Mouse (Mus musculus) intestine, embryonic 15.5 days (tissue): ENCODE data around the gene Nop53. TPM values are rescaled to one million over a fixed set of nuclear protein-coding genes. Genes with fewer than 3 reads are reported as not detected.
A peak's percentile ranks its signal among the peaks of the same experiment; 100 is the strongest.

ENCODE experiments used
- ATAC-seq: fragments of 200-750 bp; cut with Nextera tagmentation; 2 replicates; pipeline ENCODE4 v1.8.0; 2017; ENCODE audit warnings: moderate TSS enrichment, moderate library complexity
- H3K27ac ChIP-seq: fragments of 300-500 bp; sonication (generic); 2 replicates; pipeline ENCODE4 v1.5.1; 2015; ENCODE audit warnings: mild to moderate bottlenecking, inconsistent platforms
- H3K27me3 ChIP-seq: fragments of 300-500 bp; sonication (generic); replicated peaks from 2 replicates; pipeline ENCODE4 v1.6.1; 2015; ENCODE audit warnings: inconsistent platforms
- H3K36me3 ChIP-seq: fragments of 300-500 bp; sonication (generic); 2 replicates; pipeline ENCODE4 v1.6.1; 2015; ENCODE audit warnings: inconsistent platforms
- H3K4me1 ChIP-seq: fragments of 300-500 bp; sonication (generic); replicated peaks from 2 replicates; pipeline ENCODE4 v1.6.1; 2015; ENCODE audit warnings: inconsistent platforms
- H3K4me2 ChIP-seq: fragments of 300-500 bp; sonication (generic); replicated peaks from 2 replicates; pipeline ENCODE4 v1.6.1; 2015; ENCODE audit warnings: mild to moderate bottlenecking, inconsistent platforms
- H3K4me3 ChIP-seq: fragments of 300-500 bp; sonication (generic); replicated peaks from 2 replicates; pipeline ENCODE4 v1.5.1; 2015; ENCODE audit warnings: inconsistent platforms
- H3K9ac ChIP-seq: fragments of 300-500 bp; sonication (generic); 2 replicates; pipeline ENCODE4 v1.6.1; 2015; ENCODE audit warnings: inconsistent platforms
- H3K9me3 ChIP-seq: fragments of 300-500 bp; sonication (generic); 2 replicates; pipeline ENCODE4 v1.6.1; 2016; ENCODE audit warnings: inconsistent platforms
- WGBS: fragments of 180-500 bp; shearing (Covaris S2); methylation state at CpG from one replicate; pipeline ENCODE4 v1.1.7; 2015; 5-methylcytosine and 5-hydroxymethylcytosine counted together
- polyA plus RNA-seq: library from polyadenylated mRNA; unstranded; fragments of >200 nt; fragmentation: Nextera tagmentation; extraction: Ambion mirVana; gene quantifications from 2 replicates; pipeline ENCODE4 v1.2.1, GENCODE M21; 2015

The Nop53 gene
- polyA plus RNA-seq, 1 experiment from 2014 or later = 174 TPM

GRCm38 (mm10) chr7:15969674-15970073 is 23.8 kb upstream of the Nop53 start:
- Histone ChIP-seq H3K9me3 (no peaks in the 10 kb centered on the region), H3K4me1 (0 out of 2 replicates have a peak, but pooled peaks cover 12% of the 10 kb centered on the region), H3K27me3 (no peaks in the 10 kb centered on the region), H3K9ac (no peak overlapping the region), H3K4me3 (no peak overlapping the region), H3K4me2 (no peak overlapping the region), H3K27ac (no peak overlapping the region), H3K36me3 (peaks cover 19% of the 10 kb centered on the region)
- ATAC-seq = no peak
- WGBS = 82% methylated on average over 3 of the region's 3 CpGs

GRCm38 (mm10) chr7:15968322-15968721 is 22.4 kb upstream of the Nop53 start:
- 90% methylated on average over 8 of the region's 8 CpGs for WGBS
- Histone ChIP-seq H3K9me3 (no peaks in the 10 kb centered on the region), H3K4me1 (peaks cover 24% of the 10 kb centered on the region), H3K4me3 (no peak overlapping the region), H3K36me3 (peaks cover 19% of the 10 kb centered on the region), H3K9ac (no peak overlapping the region), H3K4me2 (no peak overlapping the region), H3K27me3 (no peaks in the 10 kb centered on the region), H3K27ac (no peak overlapping the region)
- no peak for ATAC-seq

GRCm38 (mm10) chr7:15967312-15967711 is 21.4 kb upstream of the Nop53 start, which contains the start of gene Ehd2:
Gene Ehd2 (minus strand): TSS chr7:15967567.
- Histone ChIP-seq H3K27me3 (no peaks in the 10 kb centered on the region), H3K4me3 (peak within 1 kb of the TSS; percentile 52), H3K36me3 (peaks cover 11% of the 10 kb centered on the region), H3K27ac (no peak within 1 kb of the TSS), H3K9me3 (no peaks in the 10 kb centered on the region), H3K4me1 (peaks cover 34% of the 10 kb centered on the region), H3K4me2 (peak within 1 kb of the TSS; percentile 66), H3K9ac (peak within 1 kb of the TSS; percentile 60)
- ATAC-seq = peak; percentile 86
- under 1% methylated on average over 21 of the region's 22 CpGs for WGBS

- Histone ChIP-seq H3K4me1 (peaks cover 42% of the 10 kb centered on the region), H3K27ac (no peak overlapping the region), H3K9me3 (no peaks in the 10 kb centered on the region), H3K4me2 (peak overlapping the region; percentile 66), H3K27me3 (no peaks in the 10 kb centered on the region), H3K36me3 (peaks cover 3% of the 10 kb centered on the region), H3K9ac (no peak overlapping the region), H3K4me3 (peak overlapping the region; percentile 52)
- ATAC-seq = no peak
- 73% methylated on average over 3 of the region's 3 CpGs for WGBS
These were observed 20.6 kb upstream of the Nop53 start for GRCm38 (mm10) chr7:15966489-15966888.

- H3K4me1 ChIP-seq = peaks cover 48% of the 10 kb centered on the region
- no peak for ATAC-seq
- 84% methylated on average over 32 of the region's 32 CpGs for WGBS
- H3K9ac ChIP-seq = no peak overlapping the region
- no peaks in the 10 kb centered on the region for H3K27me3 ChIP-seq
- H3K36me3 ChIP-seq = 0 out of 2 replicates have a peak, but pooled peaks cover 3% of the 10 kb centered on the region
- peak overlapping the region; percentile 48 for H3K4me2 ChIP-seq
- H3K9me3 ChIP-seq = no peaks in the 10 kb centered on the region
- H3K27ac ChIP-seq = peak overlapping the region; percentile 91
- H3K4me3 ChIP-seq = no peak overlapping the region
These were observed 18.2 kb upstream of the Nop53 start for GRCm38 (mm10) chr7:15963798-15964652.

GRCm38 (mm10) chr7:15962311-15963288 is 16.7 kb upstream of the Nop53 start:
- H3K36me3 ChIP-seq = 0 out of 2 replicates have a peak, but pooled peaks cover 4% of the 10 kb centered on the region
- peak overlapping the region; percentile 91 for H3K27ac ChIP-seq
- H3K9ac ChIP-seq = peak overlapping the region; percentile 29; the same call in 1 of the 2 replicates
- peak; percentile 82 for ATAC-seq
- WGBS = 30% methylated on average over 12 of the region's 12 CpGs
- H3K9me3 ChIP-seq = no peaks in the 10 kb centered on the region
- H3K4me2 ChIP-seq = peak overlapping the region; percentile 48
- peaks cover 48% of the 10 kb centered on the region for H3K4me1 ChIP-seq
- H3K4me3 ChIP-seq = peak overlapping the region; percentile 7; the same call in 1 of the 2 replicates
- no peaks in the 10 kb centered on the region for H3K27me3 ChIP-seq

GRCm38 (mm10) chr7:15961798-15962197 is 15.9 kb upstream of the Nop53 start:
- 80% methylated on average over 7 of the region's 7 CpGs for WGBS
- Histone ChIP-seq H3K27me3 (no peaks in the 10 kb centered on the region), H3K4me2 (peak overlapping the region; percentile 48; the same call in 1 of the 2 replicates), H3K4me3 (no peak overlapping the region), H3K27ac (peak overlapping the region; percentile 91), H3K36me3 (peaks cover 7% of the 10 kb centered on the region; the same call in 1 of the 2 replicates), H3K4me1 (peaks cover 48% of the 10 kb centered on the region), H3K9me3 (no peaks in the 10 kb centered on the region), H3K9ac (0 out of 2 replicates have a peak overlapping the region, but pooled peaks have one; percentile 23)
- ATAC-seq = no peak

GRCm38 (mm10) chr7:15961239-15961638 is 15.4 kb upstream of the Nop53 start:
- ATAC-seq = no peak
- H3K4me1 ChIP-seq = peaks cover 46% of the 10 kb centered on the region
- H3K4me2 ChIP-seq = no peak overlapping the region
- H3K27ac ChIP-seq = peak overlapping the region; percentile 91; the same call in 1 of the 2 replicates
- no peaks in the 10 kb centered on the region for H3K9me3 ChIP-seq
- H3K9ac ChIP-seq = no peak overlapping the region
- 52% methylated on average over 4 of the region's 4 CpGs for WGBS
- H3K27me3 ChIP-seq = no peaks in the 10 kb centered on the region
- no peak overlapping the region for H3K4me3 ChIP-seq
- peaks cover 10% of the 10 kb centered on the region; the same call in 1 of the 2 replicates for H3K36me3 ChIP-seq

- H3K9ac ChIP-seq = no peak overlapping the region
- no peak for ATAC-seq
- WGBS = 49% methylated on average over 4 of the region's 4 CpGs
- H3K36me3 ChIP-seq = peaks cover 10% of the 10 kb centered on the region; the same call in 1 of the 2 replicates
- H3K4me2 ChIP-seq = no peak overlapping the region
- H3K27me3 ChIP-seq = no peaks in the 10 kb centered on the region
- H3K4me3 ChIP-seq = no peak overlapping the region
- 0 out of 2 replicates have a peak overlapping the region, but pooled peaks have one; percentile 44 for H3K27ac ChIP-seq
- H3K4me1 ChIP-seq = peaks cover 43% of the 10 kb centered on the region
- H3K9me3 ChIP-seq = no peaks in the 10 kb centered on the region
These were observed 14.8 kb upstream of the Nop53 start for GRCm38 (mm10) chr7:15960691-15961090.

GRCm38 (mm10) chr7:15956143-15956542 is 10.3 kb upstream of the Nop53 start:
- 50% methylated on average over 5 of the region's 5 CpGs for WGBS
- ATAC-seq = no peak
- H3K27ac ChIP-seq = 0 out of 2 replicates have a peak overlapping the region, but pooled peaks have one; percentile 14
- no peak overlapping the region for H3K9ac ChIP-seq
- no peaks in the 10 kb centered on the region for H3K9me3 ChIP-seq
- H3K4me3 ChIP-seq = no peak overlapping the region
- H3K4me2 ChIP-seq = no peak overlapping the region
- H3K4me1 ChIP-seq = peaks cover 10% of the 10 kb centered on the region
- H3K36me3 ChIP-seq = peaks cover 26% of the 10 kb centered on the region
- H3K27me3 ChIP-seq = no peaks in the 10 kb centered on the region

GRCm38 (mm10) chr7:15955509-15955908 is 9.6 kb upstream of the Nop53 start:
- H3K9ac ChIP-seq = no peak overlapping the region
- H3K4me1 ChIP-seq = peaks cover 7% of the 10 kb centered on the region; the same call in 1 of the 2 replicates
- WGBS = 33% methylated on average over 7 of the region's 7 CpGs
- H3K36me3 ChIP-seq = peaks cover 28% of the 10 kb centered on the region
- peak overlapping the region; percentile 51 for H3K4me2 ChIP-seq
- H3K27me3 ChIP-seq = no peaks in the 10 kb centered on the region
- peak; percentile 23; the same call in 1 of the 2 replicates for ATAC-seq
- peak overlapping the region; percentile 14; the same call in 1 of the 2 replicates for H3K27ac ChIP-seq
- peak overlapping the region; percentile 18; the same call in 1 of the 2 replicates for H3K4me3 ChIP-seq
- H3K9me3 ChIP-seq = no peaks in the 10 kb centered on the region
